ENCODE assay signal across 9 mouse cellular contexts in the genomic region with DNA sequence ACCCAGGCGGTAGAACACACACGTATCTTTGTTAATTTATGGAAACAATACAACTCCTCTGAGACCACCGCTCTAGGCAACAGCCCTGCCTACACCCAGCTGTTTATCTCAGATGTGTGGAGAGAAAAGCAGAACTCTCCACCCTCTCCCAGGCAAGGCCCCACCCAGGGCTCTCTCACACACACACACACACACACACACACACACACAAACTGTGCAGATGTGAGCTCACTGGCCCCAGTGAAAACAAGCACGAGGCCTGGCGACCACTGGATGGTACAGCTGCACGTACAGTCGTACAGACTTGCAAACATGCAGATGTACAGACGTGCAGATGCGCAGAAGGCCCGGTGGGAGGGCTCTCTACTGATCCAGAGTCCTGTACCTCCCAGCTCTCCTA. TPM values are rescaled to one million over a fixed set of nuclear protein-coding genes. Genes with fewer than 3 reads are reported as not detected.
A peak's percentile ranks its signal among the peaks of the same experiment; 100 is the strongest.
DNase-seq lines count a peak whose midpoint lies in the region; ATAC-seq and TF ChIP-seq lines count a peak whose summit lies in the region.
"Had no signal": no experiment of that assay in that cellular context is flagged by ENCODE, and none has a peak within 500 bp of the region (broad histone marks: within the 10 kb centered on the region; RNA-seq: fewer than 3 reads in every experiment).

No protein-coding gene starts in this region.

- H3K9ac ChIP-seq in kidney, embryonic 14.5 days (ENCODE audit: low read depth, low read length), result no peak overlapping the region
- H3K9ac ChIP-seq in limb, embryonic 13.5 days, result no peak overlapping the region

- peaks cover 15% of the 10 kb centered on the region; the same call in 1 of the 2 replicates for H3K36me3 ChIP-seq in kidney, embryonic 14.5 days (ENCODE audit: control insufficient read depth, insufficient read depth, low read length)
- H3K36me3 ChIP-seq in limb, embryonic 13.5 days, result no peaks in the 10 kb centered on the region
- no peaks in the 10 kb centered on the region for H3K36me3 ChIP-seq in splenic B cell, adult 2 months (ENCODE audit: control insufficient read depth, insufficient read depth, low read length, poor library complexity, severe bottlenecking)

- H3K4me1 ChIP-seq in kidney, embryonic 14.5 days (ENCODE audit: control insufficient read depth, insufficient read depth, low read length), result 0 out of 2 replicates have a peak, but pooled peaks cover under 1% of the 10 kb centered on the region
- no peaks in the 10 kb centered on the region for H3K4me1 ChIP-seq in cortical plate, adult 2 months (ENCODE audit: control insufficient read depth, insufficient read depth, low read length)
- H3K4me1 ChIP-seq in limb, embryonic 13.5 days, result peaks cover 20% of the 10 kb centered on the region
- H3K4me1 ChIP-seq in cerebellum, adult 2 months (ENCODE audit: control insufficient read depth, insufficient read depth, low read length), result no peaks in the 10 kb centered on the region

- H3K4me3 ChIP-seq in kidney, embryonic 14.5 days (ENCODE audit: low read length), result no peak overlapping the region
- no peak overlapping the region for H3K4me3 ChIP-seq in cortical plate, adult 2 months (ENCODE audit: insufficient read depth, low read length)
- H3K4me3 ChIP-seq in limb, embryonic 13.5 days, result no peak overlapping the region
- H3K4me3 ChIP-seq in cerebellum, adult 2 months (replicated peaks; ENCODE audit: insufficient read depth, low read depth, low read length), result no peak overlapping the region
- H3K4me3 ChIP-seq: megakaryocyte, embryonic 14.5 days had no signal

- H3K27me3 ChIP-seq in kidney, embryonic 14.5 days (ENCODE audit: control insufficient read depth, insufficient read depth, low read length), result no peaks in the 10 kb centered on the region
- no peaks in the 10 kb centered on the region for H3K27me3 ChIP-seq in limb, embryonic 13.5 days
- H3K27me3 ChIP-seq in splenic B cell, adult 2 months (ENCODE audit: control insufficient read depth, insufficient read depth, low read length, poor library complexity, severe bottlenecking), result no peaks in the 10 kb centered on the region
- no peaks in the 10 kb centered on the region for H3K27me3 ChIP-seq in cerebellum, adult 2 months (ENCODE audit: control insufficient read depth, insufficient read depth, low read length)

- TF ChIP-seq CTCF in cortical plate, adult 2 months (IDR thresholded peaks at IDR 0.05; ENCODE audit: extremely low read depth, insufficient read depth, low read length), result no peak
- TF ChIP-seq CTCF in cerebellum, adult 2 months (IDR thresholded peaks at IDR 0.05; ENCODE audit: borderline replicate concordance, insufficient read depth, low read depth, low read length), result no peak

- H3K4me2 ChIP-seq in kidney, embryonic 14.5 days (replicated peaks; ENCODE audit: low read depth, low read length), result no peak overlapping the region
- H3K4me2 ChIP-seq in limb, embryonic 13.5 days (replicated peaks), result no peak overlapping the region

- TF ChIP-seq POLR2A in cortical plate, adult 2 months (IDR thresholded peaks at IDR 0.05; ENCODE audit: extremely low read depth, insufficient read depth, low read length), result no peak
- TF ChIP-seq POLR2A in cerebellum, adult 2 months (IDR thresholded peaks at IDR 0.05; ENCODE audit: borderline replicate concordance, insufficient read depth, low read length), result no peak

- no peak for DNase-seq in kidney, adult 8-10 months
- DNase-seq in splenic B cell, adult 2 months (ENCODE audit: low read depth, low spot score), result peak; percentile 80
- no peak for DNase-seq in frontal cortex, adult 2 months (ENCODE audit: extremely low spot score in 1 of 2, low spot score in 1 of 2)
- no peak for DNase-seq in right cerebral cortex, postnatal 10 days (ENCODE audit: low spot score in 2 of 2)
- no peak for DNase-seq in cerebellum, adult 2 months

- ATAC-seq in kidney, embryonic 14.5 days (ENCODE audit: low FRiP score, low TSS enrichment), result 0 out of 2 replicates have a peak, but pooled peaks have one; percentile 16
- ATAC-seq in limb, embryonic 13.5 days (ENCODE audit: low FRiP score, low read depth), result peak; percentile 34; the same call in 1 of the 2 replicates

- no peak overlapping the region for H3K27ac ChIP-seq in kidney, embryonic 14.5 days (ENCODE audit: low read depth, low read length)
- peak overlapping the region; percentile 68 for H3K27ac ChIP-seq in cortical plate, adult 2 months (ENCODE audit: insufficient read depth, low read length)
- no peak overlapping the region for H3K27ac ChIP-seq in limb, embryonic 13.5 days
- no peak overlapping the region for H3K27ac ChIP-seq in cerebellum, adult 2 months (ENCODE audit: insufficient read depth, low read length)

- no peaks in the 10 kb centered on the region for H3K9me3 ChIP-seq in kidney, embryonic 14.5 days (ENCODE audit: control insufficient read depth, low read length)
- H3K9me3 ChIP-seq in limb, embryonic 13.5 days, result no peaks in the 10 kb centered on the region
- H3K9me3 ChIP-seq: megakaryocyte, embryonic 14.5 days had no signal

- WGBS in kidney, embryonic 14.5 days, result 65% methylated on average over 10 of the region's 10 CpGs
- WGBS in limb, embryonic 13.5 days, result 52% methylated on average over 10 of the region's 10 CpGs
- WGBS in cerebellum, adult 2 months, result 77% methylated on average over 10 of the region's 10 CpGs

RNA-seq across cellular contexts. Expression of gene Endou, which starts 13.8 kb away (rescaled TPM):
- polyA plus RNA-seq in kidney, embryonic 14.5 days (2014; fragmentation: Nextera tagmentation; extraction: Ambion mirVana), result 0.20 and 0.34 TPM in 2 replicates
- polyA plus RNA-seq in cortical plate, adult 2 months (2012; rRNA removed), result 3.9 and 4.0 TPM in 2 replicates
- polyA plus RNA-seq in limb, embryonic 13.5 days (2015; fragmentation: Nextera tagmentation; extraction: Ambion mirVana), result 2.7 and 3.0 TPM in 2 replicates
- 1.0 and 1.5 TPM in 2 replicates for polyA plus RNA-seq in frontal cortex, adult 2 months (2012; rRNA removed)
- polyA plus RNA-seq in cerebellum, adult 2 months (2012; rRNA removed), result 1.7 and 1.8 TPM in 2 replicates

RNA-seq across cellular contexts. Expression of gene Rapgef3, which starts 22.8 kb away (rescaled TPM):
- 11.9 and 15.7 TPM in 2 replicates for polyA plus RNA-seq in kidney, embryonic 14.5 days (2014; fragmentation: Nextera tagmentation; extraction: Ambion mirVana)
- 40.2 and 45.9 TPM in 2 replicates for polyA plus RNA-seq in cortical plate, adult 2 months (2012; rRNA removed)
- 10.9 and 11.2 TPM in 2 replicates for polyA plus RNA-seq in limb, embryonic 13.5 days (2015; fragmentation: Nextera tagmentation; extraction: Ambion mirVana)
- 69.2 and 78.4 TPM in 2 replicates for polyA plus RNA-seq in frontal cortex, adult 2 months (2012; rRNA removed)
- polyA plus RNA-seq in cerebellum, adult 2 months (2012; rRNA removed), result 35.0 and 36.5 TPM in 2 replicates

RNA-seq across cellular contexts. Expression of gene Slc48a1, which starts 33.4 kb away (rescaled TPM):
- polyA plus RNA-seq in kidney, embryonic 14.5 days (2014; fragmentation: Nextera tagmentation; extraction: Ambion mirVana), result 34.4 and 36.1 TPM in 2 replicates
- 140 and 155 TPM in 2 replicates for polyA plus RNA-seq in cortical plate, adult 2 months (2012; rRNA removed)
- 39.5 and 41.7 TPM in 2 replicates for polyA plus RNA-seq in limb, embryonic 13.5 days (2015; fragmentation: Nextera tagmentation; extraction: Ambion mirVana)
- polyA plus RNA-seq in frontal cortex, adult 2 months (2012; rRNA removed), result 107 and 117 TPM in 2 replicates
- polyA plus RNA-seq in cerebellum, adult 2 months (2012; rRNA removed), result 129 and 133 TPM in 2 replicates

RNA-seq across cellular contexts. Expression of gene Rpap3, which starts 39.3 kb away (rescaled TPM):
- polyA plus RNA-seq in kidney, embryonic 14.5 days (2014; fragmentation: Nextera tagmentation; extraction: Ambion mirVana), result 37.2 and 47.2 TPM in 2 replicates
- polyA plus RNA-seq in cortical plate, adult 2 months (2012; rRNA removed), result 19.6 and 22.0 TPM in 2 replicates
- polyA plus RNA-seq in limb, embryonic 13.5 days (2015; fragmentation: Nextera tagmentation; extraction: Ambion mirVana), result 27.5 and 30.8 TPM in 2 replicates
- 21.0 and 23.5 TPM in 2 replicates for polyA plus RNA-seq in frontal cortex, adult 2 months (2012; rRNA removed)
- polyA plus RNA-seq in cerebellum, adult 2 months (2012; rRNA removed), result 25.3 and 26.0 TPM in 2 replicates
